Mouse (Mus musculus) forelimb bud, embryonic 11.5 days (tissue): ENCODE data around the gene Tmub1.
"Not testable (repeated sequence)": the region's sequence is repeated elsewhere in the genome, so short reads cannot be mapped to it uniquely, and the experiment has no call there.

Source experiments
- DNase-seq: peaks from one replicate; pipeline ENCODE4 v3.0.0-alpha.2; 2012; ENCODE audit warnings: low read depth, low spot score

The Tmub1 gene

DNA sequence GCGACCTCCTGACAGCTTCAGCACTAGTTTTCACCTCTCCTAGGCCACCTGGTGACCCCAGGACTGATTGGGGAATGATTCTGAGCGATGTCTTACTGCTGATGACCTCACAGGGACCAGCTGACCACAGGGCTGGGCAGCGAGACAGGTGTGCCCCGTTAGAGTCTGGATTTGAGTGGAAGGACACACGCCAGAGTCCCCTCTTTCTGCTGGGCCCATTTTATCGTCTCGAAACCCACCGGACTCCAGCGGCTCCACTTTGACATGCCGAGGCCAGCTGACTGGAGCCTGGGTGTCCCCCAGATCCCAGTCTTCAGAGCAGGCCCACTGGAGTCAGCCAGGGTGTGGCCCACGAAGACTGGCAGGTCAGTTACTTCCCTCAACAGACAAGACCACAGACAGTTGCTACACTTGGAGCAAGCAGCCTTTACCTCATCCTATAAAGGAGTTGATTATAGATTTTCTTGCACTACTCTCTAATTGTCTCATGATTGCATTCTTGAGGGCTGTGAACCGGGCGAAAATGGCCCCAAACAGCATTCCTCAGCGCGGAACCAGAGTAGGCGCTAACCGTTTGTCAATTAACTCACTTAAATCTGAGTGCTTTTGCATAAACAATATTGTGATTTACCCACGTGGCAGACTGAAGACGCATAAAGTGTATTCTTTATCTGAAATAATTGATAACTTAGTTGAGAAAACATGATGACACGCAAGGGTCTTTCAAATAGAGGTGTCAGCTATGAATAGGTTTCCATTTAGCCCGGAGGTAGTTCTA is 23.5 kb downstream of the Tmub1 start:
- no peak for DNase-seq

DNA sequence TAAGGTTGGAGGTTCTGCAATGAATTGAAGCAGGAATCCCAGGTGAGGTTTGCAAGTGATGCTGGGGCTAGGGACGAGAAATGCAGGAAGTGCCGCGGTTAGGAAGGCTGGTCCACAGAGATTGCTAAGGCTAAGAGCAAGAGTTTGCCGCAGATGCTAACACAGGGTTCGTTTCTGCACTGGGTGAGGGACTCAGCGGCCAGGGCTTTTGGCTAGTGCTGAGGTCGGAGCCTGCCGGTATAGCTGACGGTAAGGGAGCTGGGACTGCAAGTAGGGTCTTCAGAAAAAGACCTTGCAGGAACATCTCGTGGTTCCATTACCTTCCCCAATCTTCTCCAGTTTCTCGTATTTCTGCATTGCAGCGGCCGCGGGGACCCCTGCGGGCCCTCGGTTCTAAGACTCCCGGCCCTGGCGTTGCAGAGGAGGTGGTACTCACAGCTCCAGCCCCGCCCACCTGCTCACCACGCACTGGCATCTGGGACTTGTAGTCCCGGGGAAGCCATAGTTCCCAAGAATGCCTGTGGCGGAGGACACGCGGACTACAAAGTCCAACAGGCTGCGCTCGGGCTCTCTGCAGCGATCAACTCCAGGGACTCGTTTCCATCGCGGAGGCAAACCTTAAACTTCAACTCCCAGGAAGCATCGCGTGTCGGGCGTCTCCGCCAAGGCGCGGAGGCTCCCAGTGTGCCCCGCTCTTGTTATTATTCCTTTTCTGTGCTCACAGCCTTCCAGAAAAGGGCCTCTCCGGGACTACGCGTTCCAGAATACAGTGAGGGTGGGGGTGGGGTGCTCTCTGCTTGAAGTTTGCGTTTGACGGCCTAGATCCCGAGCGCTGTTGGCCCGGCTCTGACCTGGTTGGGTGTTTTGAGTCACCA is 24.3 kb downstream of the Tmub1 start, which contains the start of the genes Cdk5 and Slc4a2:
Gene Cdk5, minus strand, starts transcription at position 402 of the 875 bp plus-strand sequence.
Gene Slc4a2, plus strand, starts transcription at position 709 of the 875 bp plus-strand sequence.
- DNase-seq: peak; percentile 99

DNA sequence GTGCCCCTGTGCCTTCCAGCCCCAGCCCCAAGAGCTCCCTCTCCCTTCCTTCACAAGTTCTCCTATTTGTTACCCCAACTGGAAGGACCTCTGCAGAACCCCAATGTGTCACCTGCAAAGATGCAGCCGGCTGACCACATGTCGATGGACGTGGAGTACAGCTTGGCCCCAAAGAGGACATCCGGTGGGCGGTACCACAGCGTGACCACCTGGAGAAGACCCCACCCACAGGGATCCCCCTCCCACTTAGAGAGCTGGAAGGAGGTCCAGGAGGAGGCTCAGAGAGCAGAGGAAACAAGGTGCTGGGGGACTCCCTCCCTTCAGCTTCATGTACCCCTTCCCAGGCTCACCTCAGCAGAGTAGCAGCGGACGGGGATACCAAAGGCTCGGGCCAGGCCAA is 27.3 kb downstream of the Tmub1 start:
- no peak for DNase-seq

DNA sequence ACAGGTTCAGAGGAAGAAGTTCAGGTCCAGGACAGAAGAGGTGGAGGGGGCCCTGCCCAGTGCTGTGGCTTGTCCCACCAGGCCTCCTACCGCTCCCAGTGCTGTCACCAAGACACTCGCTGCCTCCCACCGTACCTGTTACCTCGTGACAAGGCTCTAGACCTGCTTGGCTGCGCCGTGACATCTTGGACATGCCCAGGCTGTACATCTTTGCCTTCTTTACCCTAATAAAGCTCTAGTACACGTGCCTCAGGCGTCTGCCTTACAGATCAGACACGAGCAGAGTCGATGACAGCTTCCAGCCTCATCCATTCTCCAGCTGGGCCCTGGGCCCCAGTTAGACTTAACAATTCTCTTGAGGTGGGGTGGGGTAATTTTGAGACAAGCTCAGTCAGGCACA is 30.1 kb downstream of the Tmub1 start:
- no peak for DNase-seq

GRCm38 (mm10) chr5:24416222-24416736 is 31.4 kb downstream of the Tmub1 start:
- peak; percentile 65 for DNase-seq

DNA sequence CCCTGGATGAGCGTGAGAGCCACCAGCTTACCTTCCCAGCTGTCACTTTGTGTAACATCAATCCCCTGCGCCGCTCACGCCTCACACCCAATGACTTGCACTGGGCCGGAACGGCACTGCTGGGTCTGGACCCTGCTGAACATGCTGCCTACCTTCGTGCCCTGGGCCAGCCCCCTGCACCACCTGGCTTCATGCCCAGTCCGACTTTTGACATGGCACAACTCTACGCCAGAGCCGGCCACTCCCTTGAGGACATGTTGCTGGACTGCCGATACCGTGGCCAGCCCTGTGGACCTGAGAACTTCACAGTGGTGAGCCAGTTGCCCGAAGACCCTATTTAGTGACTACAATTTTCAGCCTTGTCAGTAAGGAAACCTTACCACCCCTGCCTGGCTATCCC is 33.7 kb downstream of the Tmub1 start:
- DNase-seq: no peak

DNA sequence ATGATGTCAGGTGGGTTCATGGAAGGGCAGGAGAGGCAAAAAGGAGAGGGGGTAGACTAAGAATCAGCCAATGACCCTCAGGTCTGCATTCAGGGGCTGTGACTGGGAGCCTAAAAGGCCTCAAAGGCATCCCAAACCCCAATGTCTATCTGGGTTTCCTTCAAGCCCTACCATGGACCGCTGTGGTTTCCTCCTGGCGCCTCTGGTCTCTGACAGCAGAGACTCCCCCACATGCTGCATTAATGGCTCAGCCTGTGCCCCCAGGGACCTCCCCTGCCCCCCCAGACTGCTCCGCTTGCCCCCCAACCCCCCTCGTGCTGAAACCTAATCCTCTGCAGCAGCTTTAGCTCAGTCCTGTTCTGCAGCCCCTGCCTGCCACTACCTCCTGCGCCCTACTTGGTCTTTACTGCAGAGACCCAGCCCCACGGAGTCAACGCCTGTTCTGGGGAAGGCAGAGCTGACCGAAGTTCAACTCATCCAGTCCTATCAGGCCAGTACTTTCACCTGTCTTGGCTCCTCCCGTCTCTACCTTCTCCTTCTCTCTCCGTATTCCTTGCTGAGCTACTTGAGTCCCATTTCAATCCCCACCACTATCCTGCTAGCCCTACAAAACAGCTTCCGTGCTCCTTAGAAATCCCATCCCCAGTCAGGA is 34.5 kb downstream of the Tmub1 start, which contains the start of gene Asic3:
Gene Asic3, plus strand, starts transcription at position 351 of the 652 bp plus-strand sequence.
- no peak for DNase-seq

GRCm38 (mm10) chr5:24412063-24412462 is 35.6 kb downstream of the Tmub1 start:
- no peak for DNase-seq

DNA sequence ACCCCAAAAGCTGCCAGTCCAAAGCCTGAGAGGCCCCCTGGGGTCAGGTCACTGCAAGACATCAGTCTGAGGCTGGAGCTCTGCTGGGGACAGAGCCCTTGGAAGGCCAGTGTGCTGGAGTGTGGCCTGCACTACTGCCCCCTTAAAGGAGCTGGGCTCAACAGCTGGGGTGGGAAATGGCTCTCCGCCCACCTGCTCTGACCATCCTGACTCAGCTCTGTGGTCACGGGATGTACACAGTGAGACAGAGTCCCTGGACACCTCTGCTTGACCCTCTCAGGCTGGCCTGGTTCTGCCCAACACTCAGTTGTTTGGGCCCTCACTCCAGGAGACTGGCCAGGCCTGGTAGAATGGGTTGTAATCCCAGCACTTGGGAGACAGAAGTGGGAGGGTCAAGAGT is 38.2 kb downstream of the Tmub1 start:
- no peak for DNase-seq

- DNase-seq: no peak
These were observed 39.0 kb downstream of the Tmub1 start for GRCm38 (mm10) chr5:24408651-24409050.

DNA sequence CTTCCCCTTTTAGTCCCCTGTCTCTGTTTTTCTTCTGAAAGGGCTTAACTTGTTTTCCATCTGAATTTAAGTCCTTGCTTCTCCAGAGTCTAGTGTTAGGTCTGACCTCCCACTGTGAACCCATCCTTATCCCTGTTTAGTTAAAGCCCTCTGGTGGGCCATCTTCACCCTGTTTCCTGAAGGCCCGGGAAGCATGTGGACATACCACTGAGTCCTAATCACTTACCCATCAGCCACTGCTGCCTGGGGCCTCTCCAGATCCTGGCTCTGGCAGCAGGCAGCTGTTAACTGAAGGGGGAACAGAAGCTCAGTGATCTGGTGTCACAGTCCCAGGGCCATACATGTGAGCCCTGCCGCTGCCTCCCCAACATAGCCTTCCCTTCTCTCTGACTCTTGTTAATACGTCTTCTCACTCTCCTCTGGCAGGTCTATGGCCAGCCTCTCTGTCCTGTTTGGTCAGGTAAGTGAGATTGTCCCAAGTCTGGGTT is 42.2 kb downstream of the Tmub1 start:
- DNase-seq: no peak

GRCm38 (mm10) chr5:24404594-24405360 is 42.9 kb downstream of the Tmub1 start:
- DNase-seq: no peak

- DNase-seq: no peak
These were observed 45.7 kb downstream of the Tmub1 start for GRCm38 (mm10) chr5:24401969-24402368.

- DNase-seq: no peak
These were observed 46.6 kb downstream of the Tmub1 start for GRCm38 (mm10) chr5:24400911-24401605.

GRCm38 (mm10) chr5:24400362-24400761 is 47.3 kb downstream of the Tmub1 start:
- DNase-seq: no peak

DNA sequence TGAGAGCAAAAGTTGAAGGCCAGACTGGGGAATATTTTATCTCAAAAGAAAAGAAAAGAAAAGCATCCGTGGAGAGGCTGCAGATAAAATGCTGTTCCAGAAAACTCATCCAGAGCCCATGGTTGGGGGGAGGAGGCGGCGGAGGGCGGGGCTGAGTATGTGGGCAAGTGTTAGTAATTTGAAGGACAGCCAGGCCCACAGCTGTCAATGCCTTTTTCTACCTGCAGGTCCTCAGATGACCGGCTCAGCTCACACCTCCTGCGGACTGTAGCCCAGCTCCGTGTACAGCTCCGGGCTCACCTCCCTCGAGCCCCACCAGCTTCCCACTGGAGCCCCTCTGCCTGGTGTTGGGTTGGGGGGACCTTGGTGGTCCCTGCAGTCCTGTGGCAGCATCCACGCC is 48.0 kb downstream of the Tmub1 start:
- no peak for DNase-seq

DNA sequence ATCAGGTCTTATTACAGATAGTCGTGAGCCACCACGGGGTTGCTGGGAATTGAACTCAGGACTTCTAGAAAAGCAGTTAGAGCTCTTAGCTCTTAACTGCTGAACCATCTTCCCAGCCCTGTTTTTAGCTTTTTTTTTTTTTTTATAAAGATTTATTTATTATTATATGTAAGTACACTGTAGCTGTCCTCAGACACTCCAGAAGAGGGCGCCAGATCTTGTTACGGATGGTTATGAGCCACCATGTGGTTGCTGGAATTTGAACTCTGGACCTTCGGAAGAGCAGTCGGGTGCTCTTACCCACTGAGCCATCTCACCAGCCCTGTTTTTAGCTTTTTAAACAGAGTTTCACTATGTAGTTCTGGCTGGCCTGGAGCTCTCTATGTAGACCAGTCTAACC is 51.4 kb downstream of the Tmub1 start:
- DNase-seq: not testable (repeated sequence)
